Mouse (Mus musculus) layer of hippocampus, adult 9-11 months (tissue): ENCODE measurements around the gene Cacng6.
A peak's percentile ranks its signal among the peaks of the same experiment; 100 is the strongest.
"Not testable (repeated sequence)": the region's sequence is repeated elsewhere in the genome, so short reads cannot be mapped to it uniquely, and the experiment has no call there.

Experiments used
- DNase-seq: peaks from one replicate; pipeline ENCODE4 v3.0.0; 2022

Gene Cacng6

DNA sequence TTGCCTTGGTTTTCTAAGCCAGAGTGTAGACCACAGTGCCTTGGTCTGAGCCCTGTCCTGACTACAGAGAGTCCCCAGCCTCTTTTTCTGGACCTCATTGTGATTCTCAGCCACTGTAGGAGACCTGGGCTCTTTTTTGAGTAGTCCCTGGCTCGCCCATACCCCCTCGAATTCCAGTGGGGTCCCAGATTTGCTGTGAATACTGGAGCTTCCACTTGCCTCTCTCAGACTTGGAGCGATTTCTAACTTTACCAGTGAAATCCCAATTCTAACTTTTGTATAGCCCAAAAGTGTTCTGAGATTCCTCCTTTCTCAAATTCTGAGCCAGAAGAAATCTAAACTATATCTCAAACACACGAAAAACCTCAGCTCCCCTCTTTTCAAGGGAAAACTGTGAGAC lies at the start of gene Cacng6:
Gene Cacng6 (plus strand): TSS at position 301 of the 400 bp plus-strand sequence.
- DNase-seq, result no peak

DNA sequence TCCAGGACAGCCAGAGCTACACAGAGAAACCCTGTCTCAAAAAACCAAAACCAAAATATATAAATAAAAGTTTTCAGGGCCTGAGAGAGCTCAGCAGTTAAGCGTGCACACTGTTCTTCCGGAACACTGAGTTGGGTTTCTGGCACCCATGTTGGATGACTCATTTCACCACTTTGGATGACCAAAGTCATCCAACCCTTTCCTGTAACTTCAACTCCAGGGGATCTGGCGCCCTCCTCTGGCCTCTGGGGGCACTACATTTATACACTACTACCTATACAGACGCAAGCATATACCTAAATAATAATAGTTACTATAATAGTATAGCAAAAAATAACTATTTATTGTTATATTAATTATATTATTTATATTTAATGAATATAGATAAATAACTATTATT lies 47.2 kb upstream of the Cacng6 start:
- no peak for DNase-seq

DNA sequence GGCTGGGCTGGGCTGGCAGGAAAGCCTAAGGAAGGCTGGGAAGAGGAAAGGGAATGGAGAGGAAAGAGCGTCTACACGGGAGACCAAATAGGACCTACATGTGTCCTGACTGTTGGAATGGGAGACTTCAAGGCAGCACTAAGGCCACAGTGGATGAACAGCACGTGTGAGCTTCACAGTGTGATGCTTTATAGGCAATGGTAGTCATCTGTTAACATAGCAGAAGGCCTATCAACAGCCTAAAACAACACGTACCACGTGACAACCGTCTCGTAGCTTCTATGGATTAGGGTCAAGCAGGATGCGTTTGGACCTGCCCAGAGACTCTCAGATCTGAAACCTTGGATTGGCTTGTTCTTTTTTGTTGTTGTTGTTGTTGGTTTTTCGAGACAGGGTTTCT lies 41.9 kb upstream of the Cacng6 start:
- DNase-seq, result no peak

DNA sequence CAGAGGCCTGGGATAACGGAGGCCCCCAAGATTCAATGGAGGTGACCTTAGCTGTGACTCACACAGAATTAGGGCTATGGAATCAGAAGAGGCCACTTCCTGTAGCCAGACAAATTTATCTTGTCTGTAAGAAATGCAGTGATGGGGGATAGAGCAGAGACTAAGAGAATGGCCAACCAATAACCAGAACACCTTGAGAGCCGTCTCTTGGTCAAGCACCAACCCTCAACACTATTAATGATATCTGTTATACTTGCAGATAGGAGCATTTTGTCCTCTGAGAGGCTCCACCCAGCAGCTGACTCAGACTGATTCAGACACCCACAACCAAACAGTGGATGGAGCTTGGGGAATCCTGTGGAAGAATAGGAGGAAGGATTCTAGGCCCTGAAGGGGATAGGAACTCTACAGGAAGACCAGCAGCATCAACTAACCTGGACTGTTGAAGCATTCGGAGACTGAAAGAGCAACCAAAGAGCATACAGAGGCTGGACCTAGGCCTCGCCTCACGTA lies 39.1 kb upstream of the Cacng6 start:
- DNase-seq, result no peak

DNA sequence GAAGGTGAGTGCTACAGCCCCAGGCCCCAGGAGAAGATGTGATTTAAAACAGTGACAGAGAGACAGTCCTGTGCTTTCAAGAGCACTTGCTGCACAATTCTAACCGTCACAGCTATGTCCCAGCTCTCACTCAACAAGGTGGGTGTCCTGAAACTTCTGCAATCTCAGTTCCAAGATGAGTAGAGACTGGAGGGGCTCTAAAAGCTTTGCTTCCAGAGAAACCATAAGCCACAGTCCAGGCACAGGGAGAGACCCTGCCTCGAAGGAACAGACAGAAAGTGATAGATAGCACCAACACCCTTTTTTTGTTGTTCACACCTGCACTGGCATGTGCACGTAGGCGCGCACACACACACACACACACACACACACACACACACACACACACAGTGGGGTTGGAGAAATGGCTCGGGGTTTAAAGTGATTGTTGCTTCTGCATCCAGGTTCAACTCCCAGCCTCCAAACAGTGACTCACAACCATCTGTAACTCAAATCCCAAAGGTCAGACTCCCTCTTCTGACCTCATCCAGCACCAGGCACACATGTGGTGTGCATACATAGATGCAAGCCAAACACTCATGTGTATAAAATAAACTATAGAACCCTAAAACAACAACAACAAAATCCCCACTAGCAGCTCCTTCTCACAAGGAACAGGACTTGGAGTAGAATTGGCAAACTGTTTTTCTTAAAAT lies 37.8 kb upstream of the Cacng6 start:
- DNase-seq, result no peak

DNA sequence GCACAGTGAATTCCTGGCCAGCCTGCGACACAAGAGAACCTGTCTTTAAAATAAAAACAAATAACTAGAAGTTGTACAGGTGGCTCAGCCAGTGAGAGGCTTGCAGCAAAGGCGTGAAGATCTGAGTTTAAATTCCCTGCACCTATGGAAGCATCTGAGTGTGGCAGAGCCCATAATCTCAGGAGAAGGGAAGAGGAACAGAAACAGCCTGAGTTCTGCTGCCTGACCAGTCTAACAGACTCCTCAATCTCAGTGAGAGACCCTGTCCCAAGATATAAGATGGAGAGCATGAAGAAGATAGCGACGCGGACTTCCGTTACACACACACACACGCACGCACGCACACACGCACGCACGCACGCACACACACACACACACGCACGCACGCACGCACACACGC lies 36.2 kb upstream of the Cacng6 start:
- DNase-seq, result no peak

DNA sequence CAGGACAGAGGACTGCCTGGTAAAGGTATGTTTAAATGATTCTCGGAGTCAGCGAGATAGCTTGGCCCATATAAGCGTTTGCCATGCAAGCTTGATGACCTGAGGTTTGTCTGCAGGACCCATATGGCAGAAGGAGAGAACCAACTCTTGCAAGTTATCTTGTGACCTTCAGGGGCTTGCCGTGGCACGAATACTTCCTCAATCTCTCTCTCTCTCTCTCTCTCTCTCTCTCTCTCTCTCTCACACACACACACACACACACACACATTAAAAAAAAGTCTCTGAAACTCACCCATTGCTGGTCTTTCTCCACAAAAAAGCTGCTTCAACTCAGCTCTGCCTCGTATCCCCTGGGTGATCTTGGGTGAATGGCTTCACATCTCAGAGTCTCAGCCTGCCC lies 35.1 kb upstream of the Cacng6 start:
- no peak for DNase-seq

DNA sequence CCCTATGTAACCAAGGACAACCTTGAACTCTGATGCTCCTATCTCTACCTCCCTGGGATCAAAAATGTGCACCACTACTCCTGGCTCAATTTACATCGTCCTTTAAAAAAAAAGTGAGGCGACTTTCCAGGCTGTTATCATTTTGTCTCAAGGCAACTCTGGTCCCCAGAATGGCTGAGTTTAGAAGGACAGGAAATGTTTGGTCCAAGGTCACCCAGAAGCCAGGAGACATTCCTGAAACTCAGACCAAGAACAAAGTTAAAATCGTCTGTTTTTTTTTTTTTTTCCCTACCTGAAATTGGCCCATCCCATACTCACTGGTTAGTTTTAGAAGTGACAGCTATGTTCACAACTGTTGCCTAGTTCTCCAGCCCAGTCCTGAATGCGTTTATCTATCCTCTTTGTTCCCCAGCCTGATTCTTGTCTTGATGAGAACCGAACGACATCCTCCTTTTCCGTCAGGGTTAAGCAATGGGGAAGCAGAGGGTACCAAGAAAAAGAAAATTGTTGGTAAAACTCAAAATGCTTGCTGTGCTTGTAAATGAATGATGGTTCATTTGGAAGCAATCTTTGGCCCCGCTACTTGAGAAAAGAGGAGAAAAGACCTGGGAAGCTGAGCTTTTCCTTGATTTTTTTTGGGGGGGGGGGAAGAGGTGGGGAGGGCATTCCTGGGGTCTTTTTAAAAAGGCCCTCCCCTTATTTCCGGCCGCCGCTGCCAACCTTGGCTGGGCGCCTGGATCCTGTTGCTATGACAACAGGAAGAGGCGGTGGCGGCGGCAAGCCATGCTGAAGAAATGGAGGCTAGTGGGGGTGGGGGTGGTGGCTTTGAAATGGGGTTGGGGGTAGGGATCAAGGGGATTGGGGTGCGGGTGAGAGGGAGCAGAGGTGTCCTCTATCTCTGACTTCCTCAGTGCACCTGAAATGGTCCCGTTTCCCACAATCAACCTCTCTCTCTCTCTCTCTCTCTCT lies 34.3 kb upstream of the Cacng6 start:
- DNase-seq, result peak; percentile 70

DNA sequence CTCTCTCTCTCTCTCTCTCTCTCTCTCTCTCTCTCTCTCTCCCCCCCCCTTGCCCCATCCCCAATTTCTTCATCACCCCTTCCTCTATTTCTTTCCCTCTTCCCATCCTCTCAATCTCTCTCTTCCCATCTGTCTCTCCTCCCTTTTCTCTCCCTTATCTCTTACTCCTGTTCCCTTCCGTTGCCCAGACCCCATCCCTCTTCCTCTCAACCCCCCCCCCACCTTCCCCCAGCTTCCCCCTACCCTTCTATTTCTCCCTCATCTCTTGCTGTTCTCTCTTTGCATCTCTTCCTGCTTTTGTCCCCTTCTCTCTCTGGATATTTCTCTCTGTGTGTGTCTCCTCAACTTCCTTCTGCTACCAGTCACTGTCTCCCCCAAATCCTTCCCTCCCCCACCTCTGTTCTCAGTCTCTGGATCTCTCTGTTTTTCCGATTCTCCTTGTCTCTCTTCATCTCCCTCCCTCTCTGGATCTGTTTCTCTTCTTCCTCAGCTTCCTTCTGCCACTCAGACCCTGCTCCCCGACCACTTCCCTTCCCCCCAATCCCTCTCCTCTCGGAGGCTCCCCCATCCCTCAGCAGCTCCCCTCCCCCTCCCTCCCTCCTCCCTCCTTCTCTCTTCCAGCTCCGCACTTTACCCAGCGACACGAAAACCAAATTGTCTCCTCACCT lies 33.4 kb upstream of the Cacng6 start, which contains the start of gene Cacng8:
Gene Cacng8 (plus strand): TSS at position 271 of the 668 bp plus-strand sequence.
- DNase-seq, result no peak

DNA sequence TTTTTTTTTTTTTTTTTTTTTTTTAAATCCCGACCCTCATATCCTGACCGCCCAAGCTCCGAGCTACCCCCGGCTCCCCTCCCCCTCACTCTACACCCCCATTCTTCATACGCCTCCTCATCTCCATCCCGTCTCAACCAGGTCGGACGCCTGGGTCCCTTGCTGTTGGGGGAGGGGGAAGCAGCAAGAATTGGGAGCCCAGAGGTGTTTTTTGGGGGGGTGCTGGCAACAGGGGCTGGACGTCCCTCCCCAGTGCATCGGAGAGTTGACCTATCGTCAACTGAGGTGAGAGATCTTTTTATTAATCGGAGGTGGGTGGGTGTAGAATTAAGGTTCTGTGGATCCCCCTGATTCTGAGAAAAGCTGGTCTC lies 32.9 kb upstream of the Cacng6 start:
- no peak for DNase-seq

DNA sequence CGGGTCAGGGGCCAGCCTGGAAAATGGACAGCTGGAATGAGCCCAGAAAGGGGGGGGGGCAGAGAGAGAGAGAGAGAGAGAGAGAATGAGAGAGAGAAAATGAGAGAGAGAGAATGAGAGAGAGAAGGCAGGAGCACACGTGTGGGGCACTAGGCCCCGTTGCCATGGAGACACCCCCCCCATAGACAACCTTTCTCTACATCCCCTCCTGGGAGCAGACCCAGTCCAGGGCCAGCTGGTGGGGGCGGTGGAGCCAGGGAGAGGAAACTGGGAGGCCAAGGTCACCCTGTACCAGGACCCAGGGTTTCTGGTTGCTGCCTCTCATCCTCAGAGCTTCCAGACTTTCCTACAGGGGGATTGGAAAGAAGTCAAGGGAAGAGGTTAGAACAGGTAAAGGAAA lies 32.2 kb upstream of the Cacng6 start:
- no peak for DNase-seq

DNA sequence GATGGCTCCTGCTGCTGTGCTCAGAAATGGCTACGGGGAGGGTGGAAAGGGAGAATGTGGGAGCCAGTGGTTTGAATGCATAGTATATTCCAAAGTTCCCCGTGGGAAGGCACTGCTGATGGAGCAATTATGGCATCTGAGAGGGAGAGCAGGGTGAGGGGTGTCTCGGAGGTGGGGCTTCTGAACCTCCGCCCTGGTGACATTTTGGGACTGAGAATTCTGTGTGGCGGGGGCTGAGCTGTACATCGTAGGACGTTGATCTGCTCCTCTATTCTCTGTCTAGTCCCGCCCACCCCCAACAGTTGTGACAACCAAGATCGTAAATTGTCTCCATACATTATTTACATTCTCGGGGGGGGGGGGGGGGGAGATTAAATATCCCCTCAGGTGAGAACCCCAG lies 26.6 kb upstream of the Cacng6 start:
- no peak for DNase-seq

DNA sequence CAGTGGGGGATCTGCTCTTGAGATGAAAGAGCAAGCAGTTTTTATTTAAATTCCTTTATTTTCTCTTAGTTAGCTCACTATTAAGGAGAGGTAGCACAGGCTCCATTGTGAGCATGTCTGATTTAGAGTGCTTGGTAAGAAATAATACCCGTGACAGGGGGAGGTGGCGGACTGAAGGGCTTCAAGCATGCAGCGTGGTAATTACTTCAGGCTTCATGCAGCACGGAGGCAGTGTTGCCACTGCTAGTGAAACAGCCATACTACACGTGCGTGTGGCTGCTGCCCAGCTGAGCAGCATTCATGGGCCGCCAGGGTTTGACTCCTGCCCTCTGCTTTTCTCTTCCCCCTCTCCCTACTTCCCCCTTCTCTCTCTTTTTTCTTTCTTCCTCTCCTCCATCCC lies 26.2 kb upstream of the Cacng6 start:
- DNase-seq, result no peak

DNA sequence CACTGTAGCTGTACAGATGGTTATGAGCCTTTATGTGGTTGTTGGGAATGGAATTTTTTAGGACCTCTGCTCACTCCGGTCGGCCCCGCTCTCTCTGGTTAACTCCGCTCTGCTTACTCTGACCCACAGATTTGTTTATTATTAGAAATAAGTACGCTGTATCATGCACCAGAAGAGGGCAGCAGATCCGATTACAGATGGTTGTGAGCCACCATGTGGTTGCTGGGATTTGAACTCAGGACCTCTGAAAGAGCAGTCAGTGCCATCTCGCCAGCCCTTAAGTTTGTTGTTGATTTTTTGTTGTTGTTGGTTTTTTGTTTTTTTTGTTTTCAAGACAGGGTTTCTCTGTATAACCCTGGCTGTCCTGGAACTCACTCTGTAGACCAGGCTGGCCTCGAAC lies 25.6 kb upstream of the Cacng6 start:
- not testable (repeated sequence) for DNase-seq

DNA sequence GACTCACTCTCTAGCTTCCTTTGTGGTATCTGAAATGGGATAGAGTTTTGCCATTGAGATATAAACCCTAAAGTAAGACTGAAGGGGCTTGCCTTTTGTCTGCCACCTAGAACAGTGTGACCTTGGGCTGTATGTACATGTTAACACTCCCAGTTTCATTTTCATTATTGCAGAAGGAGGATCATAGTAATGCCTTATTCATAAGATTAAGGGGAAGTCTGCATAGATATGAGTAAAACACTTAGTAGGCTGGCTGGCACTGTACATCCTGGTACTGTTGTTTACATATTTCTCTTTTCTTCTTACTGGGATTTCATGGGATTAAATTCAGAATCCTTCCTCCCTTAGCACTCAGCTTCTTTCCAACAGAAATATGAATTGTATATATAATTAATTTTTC lies 24.1 kb upstream of the Cacng6 start:
- no peak for DNase-seq

DNA sequence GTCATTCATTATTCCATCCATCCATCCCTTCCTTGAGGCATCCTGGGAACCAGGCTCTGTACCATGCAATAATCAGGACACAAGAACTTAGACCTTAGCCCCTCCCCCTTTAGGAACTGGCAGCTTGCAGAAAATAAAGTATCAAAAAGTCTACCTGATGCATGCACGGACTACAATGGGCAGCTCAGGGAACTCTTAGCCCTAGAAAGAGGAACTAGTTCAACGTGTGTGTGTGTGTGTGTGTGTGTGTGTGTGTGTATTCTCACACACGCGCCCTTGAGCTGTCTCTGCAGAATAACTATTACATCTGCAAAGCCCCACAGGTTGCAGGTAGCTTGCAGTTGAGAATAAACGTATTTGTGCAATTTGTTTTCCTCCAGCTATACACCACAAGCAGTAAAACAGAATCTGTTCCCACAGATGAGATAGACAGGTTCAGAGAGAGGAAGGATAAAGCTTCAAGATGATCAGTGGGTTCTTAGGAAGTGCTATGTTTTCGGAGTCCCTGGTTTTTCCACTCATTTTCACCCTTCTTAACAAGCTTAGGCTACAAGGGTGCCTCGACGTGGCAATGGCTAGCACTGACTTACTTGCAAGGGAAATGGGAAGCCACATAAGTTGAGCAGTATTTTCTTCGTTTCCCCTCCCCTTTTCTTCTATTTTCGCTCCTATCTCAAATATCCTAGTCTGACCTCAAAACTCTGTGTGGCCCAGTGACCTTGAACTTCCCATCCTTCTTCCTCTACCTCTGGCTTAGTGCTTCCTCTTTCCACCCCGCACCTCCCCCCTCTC lies 14.1 kb upstream of the Cacng6 start:
- no peak for DNase-seq

DNA sequence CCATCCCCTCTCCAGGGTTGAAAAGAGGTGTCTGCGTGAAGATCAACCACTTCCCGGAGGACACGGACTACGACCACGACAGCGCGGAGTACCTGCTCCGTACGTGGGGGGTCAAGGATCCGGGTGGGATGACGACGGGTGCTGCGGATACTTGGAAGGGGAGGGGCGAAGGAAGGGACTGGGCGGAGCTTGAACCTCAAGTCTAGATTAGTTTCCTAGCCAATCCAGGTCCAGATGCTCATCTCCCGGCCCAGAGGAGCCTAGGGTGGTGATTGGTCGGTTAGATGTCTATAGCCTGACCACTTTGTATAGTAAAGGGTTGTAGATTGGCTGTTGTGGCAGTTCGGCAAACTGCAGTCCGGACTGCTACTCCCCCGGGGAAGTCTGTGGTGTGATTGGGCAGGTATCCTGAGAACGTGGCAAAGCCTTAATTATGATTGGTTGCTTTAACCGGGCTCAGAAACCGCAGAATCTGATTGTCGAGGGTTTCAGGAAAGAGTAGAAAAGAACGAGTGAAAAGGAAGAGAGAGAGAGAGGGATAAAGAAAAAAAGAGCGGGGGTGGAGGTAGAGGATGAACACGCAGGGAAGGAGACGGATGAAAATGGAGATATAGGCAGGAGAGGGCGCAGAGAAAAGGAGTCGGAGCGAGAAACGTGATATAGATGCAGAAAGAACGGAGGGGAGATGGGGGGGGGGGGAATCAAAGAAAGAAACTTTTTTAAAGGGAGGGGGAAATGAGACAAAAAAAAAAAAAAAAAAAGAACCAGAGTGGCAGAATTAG lies 12.6 kb upstream of the Cacng6 start:
- peak; percentile 69 for DNase-seq

DNA sequence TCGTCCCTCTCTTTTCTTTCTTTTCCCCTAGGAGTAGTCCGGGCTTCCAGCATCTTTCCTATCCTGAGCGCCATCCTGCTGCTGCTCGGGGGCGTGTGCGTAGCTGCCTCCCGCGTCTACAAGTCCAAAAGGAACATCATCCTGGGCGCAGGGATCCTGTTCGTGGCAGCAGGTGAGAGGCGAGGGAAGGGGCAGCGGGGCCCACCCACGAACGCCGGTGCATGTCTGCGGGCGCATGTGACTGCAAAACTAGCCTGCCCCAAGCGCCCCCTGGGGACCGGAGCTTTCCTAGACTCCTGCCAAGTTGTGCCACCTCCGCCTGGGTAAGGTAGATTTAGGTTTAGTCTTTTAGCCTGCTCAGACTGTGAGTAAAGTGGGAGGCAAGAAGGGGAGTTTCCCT lies 12.0 kb upstream of the Cacng6 start:
- no peak for DNase-seq

DNA sequence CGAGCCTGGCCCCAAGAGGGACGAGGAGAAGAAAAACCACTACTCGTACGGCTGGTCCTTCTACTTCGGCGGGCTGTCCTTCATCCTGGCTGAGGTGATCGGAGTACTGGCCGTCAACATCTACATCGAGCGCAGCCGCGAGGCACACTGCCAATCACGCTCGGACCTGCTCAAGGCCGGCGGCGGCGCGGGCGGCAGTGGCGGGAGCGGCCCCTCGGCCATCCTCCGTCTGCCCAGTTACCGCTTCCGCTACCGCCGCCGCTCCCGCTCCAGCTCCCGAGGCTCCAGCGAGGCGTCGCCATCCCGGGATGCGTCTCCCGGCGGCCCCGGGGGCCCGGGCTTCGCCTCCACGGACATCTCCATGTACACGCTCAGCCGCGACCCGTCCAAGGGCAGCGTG lies 9.1 kb upstream of the Cacng6 start:
- no peak for DNase-seq

DNA sequence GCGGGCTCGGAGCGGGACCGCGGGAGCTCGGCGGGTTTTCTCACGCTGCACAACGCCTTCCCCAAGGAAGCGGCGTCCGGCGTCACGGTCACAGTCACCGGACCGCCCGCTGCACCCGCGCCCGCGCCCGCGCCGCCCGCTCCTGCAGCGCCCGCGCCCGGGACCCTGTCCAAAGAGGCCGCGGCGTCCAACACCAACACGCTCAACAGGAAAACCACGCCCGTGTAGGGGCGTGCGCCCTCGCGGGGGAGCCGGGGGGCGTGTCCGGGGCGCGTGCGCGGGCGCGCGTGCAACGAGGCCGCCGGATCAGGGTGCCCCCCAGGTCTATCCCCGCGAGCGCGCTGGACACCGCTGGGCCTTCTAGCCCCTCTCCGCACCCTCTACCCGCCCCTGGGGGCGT lies 8.6 kb upstream of the Cacng6 start:
- no peak for DNase-seq

DNA sequence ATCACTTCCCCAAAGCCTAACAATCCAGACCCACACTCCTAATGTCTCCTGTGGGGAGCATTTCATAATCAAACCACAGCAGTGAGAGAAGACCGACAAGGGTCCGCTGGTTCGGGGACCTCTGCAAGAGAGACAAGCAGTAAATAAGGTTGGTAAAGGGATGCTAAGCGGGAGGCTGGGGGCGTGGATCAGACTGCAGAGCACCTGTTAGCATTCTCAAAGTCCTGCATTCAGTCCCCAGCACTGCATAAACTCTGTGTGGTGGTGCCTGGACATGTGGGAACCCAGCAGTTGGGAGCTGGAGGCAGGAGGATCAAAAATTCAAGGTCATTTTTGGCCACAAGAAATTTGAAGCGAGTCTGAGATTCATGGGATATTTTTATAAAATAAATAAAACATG lies 4.1 kb upstream of the Cacng6 start:
- DNase-seq, result no peak

DNA sequence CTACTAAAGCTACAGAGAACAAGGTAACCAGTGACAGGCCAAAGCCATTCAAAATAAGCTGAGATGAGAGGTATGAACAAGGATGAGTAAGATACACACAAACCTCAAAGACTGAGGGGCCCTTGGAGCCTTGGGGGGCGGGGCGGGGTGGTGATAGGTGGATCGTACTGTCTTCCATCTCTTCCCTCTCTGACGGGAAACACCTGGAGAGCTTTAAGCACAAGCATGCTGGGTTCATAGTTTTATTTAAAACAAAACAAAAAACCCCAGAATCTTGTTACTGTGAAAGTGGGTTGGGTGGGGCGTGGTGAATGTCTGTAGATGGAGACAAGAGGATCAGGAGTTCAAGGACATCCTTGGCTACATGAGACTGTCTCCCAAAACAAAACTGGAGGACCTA lies 3.5 kb upstream of the Cacng6 start:
- DNase-seq, result no peak
